Mouse (Mus musculus) heart, adult 9 months (tissue): Measurements from ENCODE around the gene Shq1.

Source experiments
- DNase-seq, 2 experiments: peaks; one replicate each; pipeline ENCODE4 v3.0.0; 2022; ENCODE audit warnings: low spot score in 2 of 2

Shq1 gene

GRCm38 (mm10) chr6:100603702-100604101 is 67.3 kb downstream of the Shq1 start:
- DNase-seq: no peak

- no peak for DNase-seq
These were observed 69.3 kb downstream of the Shq1 start for GRCm38 (mm10) chr6:100601634-100602033.

GRCm38 (mm10) chr6:100593857-100594256 is 77.1 kb downstream of the Shq1 start:
- DNase-seq: no peak

- DNase-seq: no peak
These were observed 78.0 kb downstream of the Shq1 start for GRCm38 (mm10) chr6:100592991-100593390.

GRCm38 (mm10) chr6:100590602-100591001 is 80.4 kb downstream of the Shq1 start:
- no peak for DNase-seq

- no peak for DNase-seq
These were observed 82.1 kb downstream of the Shq1 start for GRCm38 (mm10) chr6:100588876-100589275.

- DNase-seq: no peak
These were observed 84.2 kb downstream of the Shq1 start for GRCm38 (mm10) chr6:100586758-100587157.

GRCm38 (mm10) chr6:100581951-100582350 is 89.0 kb downstream of the Shq1 start:
- DNase-seq: no peak

- DNase-seq: no peak
These were observed 89.9 kb downstream of the Shq1 start for GRCm38 (mm10) chr6:100581056-100581455.

- no peak for DNase-seq
These were observed 93.4 kb downstream of the Shq1 start for GRCm38 (mm10) chr6:100577590-100577989.

- no peak for DNase-seq
These were observed 94.8 kb downstream of the Shq1 start for GRCm38 (mm10) chr6:100576171-100576570.

- DNase-seq: no peak
These were observed 104.2 kb downstream of the Shq1 start for GRCm38 (mm10) chr6:100566774-100567173.

GRCm38 (mm10) chr6:100564516-100564915 is 106.4 kb downstream of the Shq1 start:
- no peak for DNase-seq

- DNase-seq: peak; percentile 38 to 42
These were observed 107.2 kb downstream of the Shq1 start for GRCm38 (mm10) chr6:100563552-100564341.

GRCm38 (mm10) chr6:100562719-100563551 is 108.0 kb downstream of the Shq1 start:
- peak in 1 of 2 experiments; percentile 4 for DNase-seq

- DNase-seq: no peak
These were observed 112.9 kb downstream of the Shq1 start for GRCm38 (mm10) chr6:100558057-100558456.

GRCm38 (mm10) chr6:100542154-100542997 is 128.6 kb downstream of the Shq1 start:
- DNase-seq: no peak

- no peak for DNase-seq
These were observed 131.3 kb downstream of the Shq1 start for GRCm38 (mm10) chr6:100539698-100540097.

GRCm38 (mm10) chr6:100538570-100538969 is 132.4 kb downstream of the Shq1 start:
- DNase-seq: no peak

GRCm38 (mm10) chr6:100537987-100538386 is 133.0 kb downstream of the Shq1 start:
- DNase-seq: no peak

GRCm38 (mm10) chr6:100537042-100537441 is 133.9 kb downstream of the Shq1 start:
- no peak for DNase-seq

GRCm38 (mm10) chr6:100533364-100533763 is 137.6 kb downstream of the Shq1 start:
- no peak for DNase-seq
